ENCODE assay signal across 9 mouse cellular contexts in genomic region chr5:64274738-64275451, GRCm38 (mm10).
DNase-seq lines count a peak whose midpoint lies in the region; ATAC-seq lines count a peak whose summit lies in the region.
"Had no signal": no experiment of that assay in that cellular context is flagged by ENCODE, and none has a peak within 500 bp of the region (broad histone marks: within the 10 kb centered on the region; RNA-seq: fewer than 3 reads in every experiment).

No protein-coding gene starts in this region.

- H3K9ac ChIP-seq in neural tube, embryonic 15.5 days (replicated peaks), result no peak overlapping the region
- H3K9ac ChIP-seq: embryonic facial prominence, embryonic 15.5 days had no signal

- no peak overlapping the region for H3K4me3 ChIP-seq in neural tube, embryonic 15.5 days (replicated peaks)
- H3K4me3 ChIP-seq: embryonic facial prominence, embryonic 15.5 days had no signal

- peak; percentile 43 for DNase-seq in layer of hippocampus, adult 11-12 months (ENCODE audit: low spot score)
- DNase-seq in layer of hippocampus, postnatal 36 days, result no peak
- peak; percentile 66 for DNase-seq in ES-CJ7 (ENCODE audit: low read depth, low spot score)
- peak; percentile 29 for DNase-seq in c-Kit-positive CD71-positive TER-119-positive erythroid progenitor cells, embryonic 14.5 days (ENCODE audit: low spot score)
- DNase-seq in left cerebral cortex, postnatal 25 days (ENCODE audit: low spot score in 2 of 2), result peak; percentile 42 to 64
- no peak for DNase-seq in urinary bladder, postnatal 10 days (ENCODE audit: low spot score)

- WGBS in neural tube, embryonic 15.5 days, result 42% methylated on average over 17 of the region's 17 CpGs

- no peaks in the 10 kb centered on the region for H3K27me3 ChIP-seq in neural tube, embryonic 15.5 days (replicated peaks)
- H3K27me3 ChIP-seq: embryonic facial prominence, embryonic 15.5 days had no signal

- H3K4me1 ChIP-seq in neural tube, embryonic 15.5 days, result peaks cover 7% of the 10 kb centered on the region

- peaks cover 5% of the 10 kb centered on the region; the same call in 1 of the 2 replicates for H3K36me3 ChIP-seq in neural tube, embryonic 15.5 days

- intact Hi-C loops in left cerebral cortex, postnatal 25 days (cut with DNase I), result loop anchor here (5.0 to 10.0 kb wide), 2 partner anchors 163 to 460 kb away; partner anchors contain the start of gene 0610040J01Rik

- H3K27ac ChIP-seq in neural tube, embryonic 15.5 days (replicated peaks), result no peak overlapping the region
- H3K27ac ChIP-seq: embryonic facial prominence, embryonic 15.5 days had no signal

- H3K9me3 ChIP-seq in neural tube, embryonic 15.5 days (replicated peaks), result no peaks in the 10 kb centered on the region
- H3K9me3 ChIP-seq: embryonic facial prominence, embryonic 15.5 days had no signal

- ATAC-seq in granulocyte monocyte progenitor cell, adult 5-6 weeks (replicated peaks; ENCODE audit: poor library complexity, severe bottlenecking), result peak; percentile 86
- peak; percentile 71; the same call in 1 of the 2 replicates for ATAC-seq in neural tube, embryonic 15.5 days (ENCODE audit: low FRiP score)

- no peak overlapping the region for H3K4me2 ChIP-seq in neural tube, embryonic 15.5 days
- H3K4me2 ChIP-seq: embryonic facial prominence, embryonic 15.5 days had no signal

Comparison
In these comparisons a context has a peak if more than half of its experiments do, and no peak if none do; other contexts are left out.
1. DNase-seq: peak in layer of hippocampus, adult 11-12 months (single experiment), ES-CJ7 (single experiment), c-Kit-positive CD71-positive TER-119-positive erythroid progenitor cells, embryonic 14.5 days (single experiment) and left cerebral cortex, postnatal 25 days (2 of 2); none in layer of hippocampus, postnatal 36 days (0 of 2) and urinary bladder, postnatal 10 days (single experiment).